Mouse (Mus musculus) heart, embryonic 14.5 days (tissue): ENCODE measurements around the gene Ugt2b34. TPM values are rescaled to one million over a fixed set of nuclear protein-coding genes. Genes with fewer than 3 reads are reported as not detected.
"Not testable (repeated sequence)": the region's sequence is repeated elsewhere in the genome, so short reads cannot be mapped to it uniquely, and the experiment has no call there.

Source experiments
- ATAC-seq: fragments of 200-750 bp; cut with Nextera tagmentation; 2 replicates; pipeline ENCODE4 v1.8.0; 2017; ENCODE audit warnings: low read depth, moderate TSS enrichment; ENCODE audit not compliant: insufficient number of reproducible peaks, insufficient read depth, low FRiP score
- H3K27ac ChIP-seq, 2 experiments: fragments of 200-500 bp in 1 of 2; fragments of 300-500 bp in 1 of 2; sonication (generic) in 1 of 2; replicated peaks in 1 of 2; 2 replicates each; pipeline ENCODE4 v1.5.1; 2012 to 2014; ENCODE audit warnings: low read depth in 2 of 2, low read length in 2 of 2, control low read depth in 1 of 2, mild to moderate bottlenecking in 1 of 2, mixed read lengths in 1 of 2; ENCODE audit not compliant: control insufficient read depth in 1 of 2, insufficient read depth in 1 of 2
- H3K27me3 ChIP-seq: fragments of 300-500 bp; sonication (generic); 2 replicates; pipeline ENCODE4 v1.6.1; 2014; ENCODE audit warnings: mild to moderate bottlenecking, low read length, control low read depth; ENCODE audit not compliant: control insufficient read depth, insufficient read depth
- H3K36me3 ChIP-seq: fragments of 300-500 bp; sonication (generic); 2 replicates; pipeline ENCODE4 v1.6.1; 2014; ENCODE audit warnings: mild to moderate bottlenecking, control low read depth, low read length, mixed read lengths; ENCODE audit not compliant: control insufficient read depth, insufficient read depth
- H3K4me1 ChIP-seq, 2 experiments: fragments of 200-500 bp in 1 of 2; fragments of 300-500 bp in 1 of 2; sonication (generic) in 1 of 2; 2 replicates each; pipeline ENCODE4 v1.6.1; 2012 to 2014; ENCODE audit warnings: low read length in 2 of 2, control low read depth in 1 of 2, mixed read lengths in 1 of 2; ENCODE audit not compliant: control insufficient read depth in 2 of 2, insufficient read depth in 2 of 2
- H3K4me2 ChIP-seq: fragments of 300-500 bp; sonication (generic); 2 replicates; pipeline ENCODE4 v1.6.1; 2014; ENCODE audit warnings: mild to moderate bottlenecking, low read length
- H3K4me3 ChIP-seq, 2 experiments: fragments of 200-500 bp in 1 of 2; fragments of 300-500 bp in 1 of 2; sonication (generic) in 1 of 2; 2 replicates each; pipeline ENCODE4 v1.5.1; 2012 to 2014; ENCODE audit warnings: low read length in 2 of 2, mild to moderate bottlenecking in 2 of 2, control low read depth in 1 of 2, low read depth in 1 of 2, moderate library complexity in 1 of 2; ENCODE audit not compliant: control insufficient read depth in 1 of 2, insufficient read depth in 1 of 2
- H3K9ac ChIP-seq: fragments of 300-500 bp; sonication (generic); 2 replicates; pipeline ENCODE4 v1.6.1; 2014; ENCODE audit warnings: mild to moderate bottlenecking, low read length
- H3K9me3 ChIP-seq: fragments of 300-500 bp; sonication (generic); 2 replicates; pipeline ENCODE4 v1.6.1; 2016; ENCODE audit warnings: low read length, control low read depth; ENCODE audit not compliant: control insufficient read depth
- WGBS: fragments of 180-500 bp; shearing (Covaris S2); extraction: QIAGEN DNeasy Blood & Tissue Kit; methylation state at CpG from one replicate; pipeline ENCODE4 v1.1.7; 2014; 5-methylcytosine and 5-hydroxymethylcytosine counted together
- polyA plus RNA-seq: library from polyadenylated mRNA; unstranded; fragments of >200 nt; fragmentation: Nextera tagmentation; extraction: Ambion mirVana; gene quantifications from 2 replicates; pipeline ENCODE4 v1.2.1, GENCODE M21; 2014

The Ugt2b34 gene
- polyA plus RNA-seq, 1 experiment from 2014 or later, result not detected

DNA sequence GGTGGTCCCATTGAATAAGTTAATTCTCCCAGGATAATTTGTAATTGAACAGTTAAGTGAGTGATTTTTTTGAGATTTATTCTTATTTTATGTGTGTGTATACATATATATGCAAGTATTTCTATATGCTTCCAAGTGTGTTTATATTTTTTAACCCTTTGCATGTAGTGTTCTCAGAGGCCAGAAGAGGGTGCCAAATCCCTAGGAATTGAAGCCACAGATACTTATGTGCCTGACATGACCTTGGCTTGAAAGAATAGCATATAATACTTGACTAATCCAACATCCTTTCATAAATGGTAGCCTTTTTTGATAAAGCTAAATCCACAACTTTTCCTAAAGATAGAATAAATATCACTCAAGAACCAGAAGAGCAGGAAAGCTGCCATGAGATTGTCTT lies 56.6 kb downstream of the Ugt2b34 start:
- ATAC-seq, result no peak
- Histone ChIP-seq H3K27ac (no peak overlapping the region), H3K9me3 (no peaks in the 10 kb centered on the region), H3K4me1 (peaks cover 0 to 5% of the 10 kb centered on the region in 2 experiments; a peak in 1 of 4 replicates), H3K27me3 (no peaks in the 10 kb centered on the region), H3K36me3 (no peaks in the 10 kb centered on the region), H3K9ac (no peak overlapping the region), H3K4me2 (no peak overlapping the region), H3K4me3 (no peak overlapping the region)

- H3K9me3 ChIP-seq, H3K4me1 ChIP-seq, H3K27ac ChIP-seq, H3K9ac ChIP-seq, H3K4me2 ChIP-seq, H3K27me3 ChIP-seq, ATAC-seq, H3K4me3 ChIP-seq: not testable (repeated sequence)
- peaks cover 20% of the 10 kb centered on the region for H3K36me3 ChIP-seq
Measured at GRCm38 (mm10) chr5:86841261-86841660, 65.5 kb downstream of the Ugt2b34 start.

- no peak overlapping the region for H3K4me3 ChIP-seq
Measured at GRCm38 (mm10) chr5:86840207-86840606, 66.5 kb downstream of the Ugt2b34 start.

More at GRCm38 (mm10) chr5:86840207-86840606, 66.5 kb downstream of the Ugt2b34 start:
- ATAC-seq, result no peak
- no peak overlapping the region for H3K4me2 ChIP-seq
- no peak overlapping the region for H3K9ac ChIP-seq
- 0 out of 2 replicates have a peak, but pooled peaks cover 3% of the 10 kb centered on the region for H3K9me3 ChIP-seq
- no peaks in the 10 kb centered on the region for H3K4me1 ChIP-seq
- H3K27ac ChIP-seq, result no peak overlapping the region
- H3K36me3 ChIP-seq, result peaks cover 31% of the 10 kb centered on the region
- no peaks in the 10 kb centered on the region for H3K27me3 ChIP-seq
- 98% methylated on average over 2 of the region's 2 CpGs for WGBS

Other genes with a start within 250 kb of the Ugt2b34 start
- not detected in 2 replicates for gene Tmprss11b, start 230.6 kb downstream of the Ugt2b34 start, polyA plus RNA-seq
- gene Tmprss11e, start 161.1 kb downstream of the Ugt2b34 start, polyA plus RNA-seq, result not detected in 2 replicates
- 29.7 and 31.5 TPM in 2 replicates for gene Ythdc1, start 102.7 kb downstream of the Ugt2b34 start, polyA plus RNA-seq
- gene Ugt2b1, start 19.6 kb upstream of the Ugt2b34 start, polyA plus RNA-seq, result not detected in 2 replicates
- not detected in 2 replicates for gene Ugt2b35, start 93.9 kb upstream of the Ugt2b34 start, polyA plus RNA-seq
- not detected in 2 replicates for gene Ugt2b36, start 185.6 kb upstream of the Ugt2b34 start, polyA plus RNA-seq
- not detected in 2 replicates for gene Ugt2b5, start 233.4 kb upstream of the Ugt2b34 start, polyA plus RNA-seq